Mouse (Mus musculus) left cerebral cortex, postnatal 4 days (tissue): Measurements from ENCODE around the gene Il1f5. TPM values are rescaled to one million over a fixed set of nuclear protein-coding genes. Genes with fewer than 3 reads are reported as not detected.
A peak's percentile ranks its signal among the peaks of the same experiment; 100 is the strongest.

Experiments used
- DNase-seq: peaks from one replicate; pipeline ENCODE4 v3.0.0-alpha.2; 2022
- intact Hi-C: fragments of 180-260 bp; cut with DNase I; formaldehyde crosslinking; loops from one replicate; pipeline ENCODE4 v1.15.1; 2025
- total RNA-seq, 2 experiments: library from RNA; stranded (reverse); gene quantifications; 2 replicates each; pipeline ENCODE4 v1.2.3; 2021

Gene Il1f5
- not detected for total RNA-seq

GRCm38 (mm10) chr2:24276654-24277053 lies at the start of gene Il1f5:
Il1f5 (plus strand) TSS chr2:24276954.
- intact Hi-C loops = no loop called here
- DNase-seq = no peak

GRCm38 (mm10) chr2:24227191-24227590 lies 49.6 kb upstream of the Il1f5 start:
- intact Hi-C loops = no loop called here
- no peak for DNase-seq

DNA sequence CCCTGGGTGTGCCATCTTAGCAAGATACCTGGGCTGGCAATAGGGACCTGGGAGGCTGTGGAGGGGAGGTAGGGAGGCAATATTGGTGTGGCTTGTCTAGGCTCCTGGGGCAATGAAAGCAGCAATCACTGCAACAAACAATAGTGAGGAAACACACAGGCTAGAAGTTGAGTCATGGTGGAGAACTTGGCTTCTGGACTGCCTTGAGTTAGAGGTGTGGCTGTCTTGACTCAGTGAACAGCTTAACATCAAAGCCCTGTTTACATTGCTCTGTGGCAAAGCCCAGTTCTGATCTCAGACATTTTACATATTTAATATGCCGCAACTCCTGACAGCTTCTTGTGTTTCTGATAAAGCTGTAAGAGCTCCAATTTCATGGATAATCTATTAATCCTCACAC lies 9.3 kb upstream of the Il1f5 start:
- DNase-seq = no peak
- intact Hi-C loops = no loop called here

DNA sequence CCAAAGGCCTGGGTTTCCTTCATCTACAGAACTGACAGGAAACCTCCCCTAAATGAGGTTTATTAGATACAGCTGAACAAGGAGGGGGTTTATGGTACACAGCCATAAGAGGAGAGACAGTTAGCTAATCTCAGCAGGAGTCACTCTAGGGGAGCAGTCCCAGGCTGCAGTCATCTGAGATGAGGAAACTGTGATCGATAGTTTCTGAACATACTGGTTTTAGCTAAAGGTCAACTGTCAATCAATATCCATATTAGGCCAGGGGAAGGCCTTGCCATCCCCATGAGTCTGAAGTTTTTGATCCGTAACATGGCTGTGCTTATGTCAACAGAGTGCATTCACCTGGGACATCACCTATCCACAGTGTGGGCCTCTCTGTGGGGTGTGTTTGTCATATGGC lies 3.1 kb upstream of the Il1f5 start:
- intact Hi-C loops = no loop called here
- no peak for DNase-seq

- DNase-seq = no peak
- intact Hi-C loops = no loop called here
Measured at GRCm38 (mm10) chr2:24275146-24275545, 1.6 kb upstream of the Il1f5 start.

DNA sequence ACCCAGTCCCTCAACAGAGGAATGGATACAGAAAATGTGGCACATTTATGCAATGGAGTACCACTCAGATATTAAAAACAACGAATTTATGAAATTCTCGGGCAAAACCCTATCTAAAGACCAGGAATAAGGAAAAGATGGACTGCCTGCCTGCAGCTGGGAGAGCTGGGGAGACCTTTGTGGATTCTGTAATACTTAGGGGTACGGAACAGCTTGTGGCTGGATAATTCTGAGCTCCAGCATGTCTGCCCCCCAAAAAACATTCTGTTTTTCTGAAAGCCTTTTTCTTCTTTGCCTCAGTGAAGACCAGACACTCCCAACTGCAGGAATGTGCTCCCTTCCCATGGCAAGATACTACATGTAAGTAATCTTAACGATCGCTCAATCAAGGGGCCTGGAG lies 14.1 kb downstream of the Il1f5 start, which contains the start of gene Il1f10:
Gene Il1f10, plus strand, starts transcription at position 301 of the 400 bp plus-strand sequence.
- intact Hi-C loops = loop anchor here (10.0 kb wide), 1 partner anchor 114 kb away; no protein-coding TSS in a partner anchor
- DNase-seq = no peak

GRCm38 (mm10) chr2:24294616-24295015 lies 17.9 kb downstream of the Il1f5 start:
- no peak for DNase-seq

DNA sequence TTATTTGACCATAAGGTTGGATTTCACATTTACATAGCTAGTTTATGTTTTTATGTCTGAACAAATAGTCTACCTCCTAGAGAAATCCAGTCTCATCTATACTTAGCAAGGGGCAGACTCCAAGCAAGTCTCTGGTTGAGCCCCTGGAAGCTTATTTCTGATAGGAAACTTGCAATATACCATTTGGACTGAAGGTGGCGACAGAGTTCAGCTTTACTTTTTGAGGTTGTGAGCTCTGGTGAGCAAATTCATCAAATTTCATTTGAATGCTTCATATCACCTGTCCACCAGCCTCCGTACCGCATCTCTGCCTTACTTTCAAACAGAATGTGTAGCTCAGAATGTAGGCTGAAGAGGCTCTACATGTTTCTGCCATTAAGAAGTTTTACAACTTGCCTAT lies 20.1 kb downstream of the Il1f5 start:
- intact Hi-C loops = loop anchor here (5.0 to 10.0 kb wide), 2 partner anchors 108 to 270 kb away; no protein-coding TSS in a partner anchor
- peak; percentile 22 for DNase-seq

More at GRCm38 (mm10) chr2:24294616-24295015, 17.9 kb downstream of the Il1f5 start:
- intact Hi-C loops = loop anchor here (5.0 to 10.0 kb wide), 2 partner anchors 110 to 273 kb away; no protein-coding TSS in a partner anchor

DNA sequence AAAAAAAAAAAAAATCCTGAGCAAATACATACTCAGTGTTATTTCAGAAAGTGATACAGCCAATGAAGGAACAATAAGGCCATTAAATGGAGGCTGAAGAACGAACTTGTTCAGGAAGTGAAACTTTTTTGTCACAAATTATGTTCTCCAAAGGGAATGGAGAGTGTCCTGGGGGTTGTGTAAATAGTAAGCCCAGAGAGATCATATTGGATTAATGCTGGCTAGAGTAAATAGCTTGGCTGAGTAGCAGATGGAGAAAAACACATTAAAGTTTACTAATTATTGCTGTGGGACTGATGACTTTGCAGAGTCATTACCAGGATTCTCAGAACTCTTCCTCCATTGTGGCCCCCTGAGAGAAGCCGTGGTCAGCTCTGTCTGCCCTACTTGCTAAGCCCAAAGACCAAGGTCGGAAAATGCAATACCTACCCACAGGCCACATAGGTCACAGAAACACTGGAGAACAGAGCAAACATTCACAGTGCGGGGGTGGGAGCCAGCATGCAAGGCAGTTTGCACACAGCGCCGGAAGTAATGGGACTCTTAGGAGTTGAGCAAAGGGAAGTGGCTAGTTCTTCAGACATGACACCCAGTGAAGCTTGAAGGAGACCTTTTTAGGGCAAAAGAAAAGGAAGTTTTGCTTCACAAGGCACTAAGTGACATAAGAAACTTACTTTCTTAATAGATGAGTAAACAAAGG lies 34.7 kb downstream of the Il1f5 start:
- DNase-seq = no peak
- intact Hi-C loops = no loop called here

- intact Hi-C loops = loop anchor here (5.0 kb wide), 1 partner anchor 505 kb away; no protein-coding TSS in a partner anchor
- DNase-seq = no peak
Measured at GRCm38 (mm10) chr2:24316919-24317318, 40.2 kb downstream of the Il1f5 start.

DNA sequence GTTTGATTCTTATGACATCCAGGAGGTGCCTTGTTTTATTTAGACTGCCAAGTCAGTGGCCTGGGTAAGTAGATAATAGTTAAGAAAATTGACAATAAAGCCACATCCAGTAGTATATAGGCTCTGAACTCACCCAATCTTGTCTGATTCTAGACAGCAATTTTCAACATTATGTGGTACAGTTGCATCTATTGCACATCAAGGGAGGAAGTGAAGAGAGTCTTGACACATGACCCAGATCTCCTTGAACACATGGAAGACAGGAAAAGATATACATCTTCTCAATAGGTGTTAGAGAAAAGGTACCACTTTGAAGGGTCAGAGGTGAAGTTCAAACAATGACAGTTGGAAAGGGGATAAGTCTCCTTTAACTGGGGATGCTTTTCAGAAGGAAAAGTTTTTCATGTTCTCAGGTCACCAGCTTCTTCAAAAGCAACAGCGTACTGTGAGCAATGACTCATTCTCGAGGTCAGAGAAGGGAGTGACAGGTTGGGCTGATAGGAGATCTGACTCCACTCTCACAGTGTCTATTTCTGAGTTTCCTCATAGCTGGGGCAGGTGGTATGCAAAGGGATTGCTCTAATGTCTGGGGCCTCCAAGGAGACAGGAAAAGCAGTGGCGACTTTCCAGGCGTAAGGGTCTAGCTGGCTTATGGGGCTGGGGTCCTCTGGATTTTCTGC lies 41.3 kb downstream of the Il1f5 start:
- DNase-seq = no peak
- intact Hi-C loops = loop anchor here (5.0 kb wide), 1 partner anchor 506 kb away; no protein-coding TSS in a partner anchor

Other genes with a start within 250 kb of the Il1f5 start
- 10 to 100 TPM; 16.6 to 17.5 TPM for gene Hnmt, start 227.6 kb upstream of the Il1f5 start, total RNA-seq
- not detected for gene Tbpl2, start 180.4 kb upstream of the Il1f5 start, total RNA-seq
- not detected for gene Il1f8, start 123.8 kb upstream of the Il1f5 start, total RNA-seq
- not detected for gene Il1f9, start 90.5 kb upstream of the Il1f5 start, total RNA-seq
- not detected for gene Il1f6, start 61.5 kb upstream of the Il1f5 start, total RNA-seq
- gene Il1f10, start 14.2 kb downstream of the Il1f5 start, total RNA-seq = not detected
- not detected for gene Il1rn, start 59.9 kb downstream of the Il1f5 start, total RNA-seq
- gene Psd4, start 90.6 kb downstream of the Il1f5 start, total RNA-seq = 1 to 10 TPM in 1 of 2 experiments, under 1 TPM in 1; 0.83 to 2.9 TPM
- not detected for gene Pax8, start 198.6 kb downstream of the Il1f5 start, total RNA-seq